Mouse (Mus musculus): ENCODE measurements around the gene Prkg1.

DNA sequence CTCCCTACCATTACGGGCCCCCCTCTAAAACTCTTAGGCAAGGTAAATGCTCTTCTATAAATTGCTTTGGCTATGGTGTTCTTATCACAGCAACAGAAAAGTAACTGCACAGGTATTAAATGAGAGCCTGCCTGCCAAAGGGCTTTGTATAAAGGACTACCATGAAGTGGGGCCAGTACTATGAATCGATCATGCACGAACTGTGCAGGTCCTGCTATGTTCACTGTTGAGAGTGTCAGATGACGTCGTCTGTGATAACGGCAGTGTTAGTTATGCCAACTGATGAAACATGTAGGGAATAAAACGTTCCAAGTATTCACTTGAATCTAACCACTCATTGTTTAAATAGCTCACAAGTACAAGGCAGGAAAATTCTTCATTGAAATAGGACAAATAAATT is 40.6 kb upstream of the Prkg1 start:
- TF ChIP-seq POLR2A (IDR thresholded peaks at IDR 0.05; ENCODE audit: borderline replicate concordance, low read depth, low read length) (no peak), CTCF (IDR thresholded peaks at IDR 0.05; ENCODE audit: low read depth, low read length) (no peak)
